Mouse (Mus musculus): ENCODE measurements around the gene Olfr963.
"Not testable (repeated sequence)": the region's sequence is repeated elsewhere in the genome, so short reads cannot be mapped to it uniquely, and the experiment has no call there.

The Olfr963 gene

GRCm38 (mm10) chr9:39666905-39667304, at the start of gene Olfr963:
Gene Olfr963 (plus strand): TSS chr9:39667205.
- DNase-seq: no peak

GRCm38 (mm10) chr9:39621073-39621472, 45.9 kb upstream of the Olfr963 start, which contains the start of gene Olfr960:
Gene Olfr960 (plus strand): TSS chr9:39621373.
- DNase-seq: no peak

- DNase-seq: no peak
Measured at GRCm38 (mm10) chr9:39623783-39624182, 43.2 kb upstream of the Olfr963 start.

GRCm38 (mm10) chr9:39624711-39625110, 42.3 kb upstream of the Olfr963 start:
- no peak for DNase-seq

GRCm38 (mm10) chr9:39629069-39629468, 37.9 kb upstream of the Olfr963 start:
- DNase-seq: no peak

GRCm38 (mm10) chr9:39633913-39634594, 33.0 kb upstream of the Olfr963 start:
- DNase-seq: no peak

GRCm38 (mm10) chr9:39644785-39645184, 22.2 kb upstream of the Olfr963 start, which contains the start of gene Olfr961:
Gene Olfr961 (plus strand): TSS chr9:39645085.
- DNase-seq: no peak

GRCm38 (mm10) chr9:39647382-39647781, 19.6 kb upstream of the Olfr963 start:
- no peak for DNase-seq

GRCm38 (mm10) chr9:39654756-39655396, 12.1 kb upstream of the Olfr963 start:
- DNase-seq: no peak

- no peak for DNase-seq
Measured at GRCm38 (mm10) chr9:39669723-39670122, 2.7 kb downstream of the Olfr963 start.

GRCm38 (mm10) chr9:39674820-39675219, 7.8 kb downstream of the Olfr963 start:
- DNase-seq: no peak

- DNase-seq: no peak
Measured at GRCm38 (mm10) chr9:39678557-39678956, 11.6 kb downstream of the Olfr963 start.

GRCm38 (mm10) chr9:39679280-39679679, 12.3 kb downstream of the Olfr963 start:
- DNase-seq: no peak

GRCm38 (mm10) chr9:39701123-39701522, 34.1 kb downstream of the Olfr963 start:
- not testable (repeated sequence) for DNase-seq

GRCm38 (mm10) chr9:39707017-39707416, 40.0 kb downstream of the Olfr963 start, which contains the start of gene Olfr149:
Gene Olfr149 (minus strand): TSS chr9:39707117.
- no peak for DNase-seq

GRCm38 (mm10) chr9:39708958-39709357, 42.0 kb downstream of the Olfr963 start:
- DNase-seq: no peak

- no peak for DNase-seq
Measured at GRCm38 (mm10) chr9:39711053-39711452, 44.0 kb downstream of the Olfr963 start, which contains the start of gene Olfr965. Gene Olfr965 (plus strand): TSS chr9:39711353.

Data from cerebellum, adult 11 months (tissue).